Mouse (Mus musculus): ENCODE results near the gene Tmem129. TPM values are rescaled to one million over a fixed set of nuclear protein-coding genes. Genes with fewer than 3 reads are reported as not detected.

Gene Tmem129
- polyA plus RNA-seq, 1 experiment: 41.5 TPM

DNA sequence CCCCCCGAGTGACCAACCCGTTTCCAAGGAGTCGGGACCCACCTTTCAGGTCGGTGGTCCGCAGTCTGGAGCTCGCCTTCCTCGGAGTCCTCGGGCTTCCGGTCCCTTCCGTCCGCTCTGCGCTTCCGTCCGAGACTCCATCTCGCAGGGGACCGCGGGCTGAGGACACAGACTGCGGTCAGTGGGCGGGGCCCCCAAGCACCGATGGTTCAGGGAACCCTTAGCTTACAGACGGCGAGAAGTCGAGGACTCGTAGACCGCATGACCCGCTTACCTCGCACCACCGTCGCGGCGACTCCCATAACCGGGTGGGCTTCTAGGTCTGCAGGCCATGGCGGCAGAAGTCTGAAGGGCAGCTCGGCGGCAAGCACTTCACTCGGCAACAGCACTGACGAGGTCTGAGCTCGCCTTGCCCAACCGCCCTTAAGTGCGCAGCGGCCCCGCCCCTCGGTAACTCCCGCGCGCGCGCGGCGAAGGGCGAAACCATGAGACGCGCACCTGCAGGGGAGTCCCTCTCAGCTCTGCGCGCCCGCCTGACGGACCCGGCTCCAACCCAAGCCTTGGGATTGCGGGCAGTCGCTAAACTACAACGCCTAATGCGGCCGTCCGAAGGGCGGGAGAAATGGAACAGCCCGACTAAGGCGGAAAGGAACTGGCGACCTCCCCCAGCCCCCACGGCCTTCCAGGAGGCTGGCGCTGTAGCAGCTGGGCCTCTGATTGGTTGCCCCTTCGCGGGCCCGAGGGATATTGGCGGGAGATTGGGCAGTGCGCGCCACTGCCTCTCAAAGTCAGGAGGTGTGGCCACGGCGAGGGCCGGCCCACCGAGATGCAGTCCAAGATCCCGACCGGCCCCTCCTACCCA lies 6.1 kb downstream of the Tmem129 start, which contains the start of gene Slbp:
Slbp (minus strand) TSS at position 654 of the 862 bp plus-strand sequence.
- Histone ChIP-seq H3K4me3 (replicated peaks; ENCODE audit: extremely low read depth, low read depth, low read length) (peak within 1 kb of the TSS; percentile 93), H3K4me1 (ENCODE audit: control insufficient read depth, insufficient read depth, low read length) (peaks cover 14% of the 10 kb centered on the region)
- TF ChIP-seq CTCF (IDR thresholded peaks at IDR 0.05; ENCODE audit: insufficient read depth, low read length) (no peak), POLR2A (IDR thresholded peaks at IDR 0.05; ENCODE audit: borderline replicate concordance, extremely low read depth, low read depth, low read length) (peak; percentile 99)
- under 1% methylated on average over 82 of the region's 82 CpGs for WGBS
- peak; percentile 97 for DNase-seq

DNA sequence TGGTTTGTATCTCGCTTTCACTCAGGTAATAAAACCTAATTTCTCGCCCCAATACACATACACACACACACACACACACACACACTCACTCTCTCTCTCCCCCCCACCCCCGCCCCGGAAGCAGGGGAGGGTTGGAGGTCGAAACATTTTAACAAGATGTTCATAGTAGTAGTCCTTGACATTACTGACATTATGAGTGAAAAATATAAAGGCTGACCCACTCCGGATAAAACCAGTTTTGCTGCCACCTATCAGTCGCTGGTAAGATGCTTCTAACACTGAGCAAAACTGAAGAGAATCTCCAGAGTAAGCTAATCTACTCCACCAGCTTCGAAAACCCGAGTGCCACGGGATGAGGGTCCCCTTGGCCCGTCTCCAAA lies 6.7 kb downstream of the Tmem129 start:
- H3K4me3 ChIP-seq (replicated peaks; ENCODE audit: extremely low read depth, low read depth, low read length): peak overlapping the region; percentile 93
- DNase-seq: no peak
- peaks cover 9% of the 10 kb centered on the region for H3K4me1 ChIP-seq (ENCODE audit: control insufficient read depth, insufficient read depth, low read length)
- WGBS: 1% methylated on average over 11 of the region's 11 CpGs
- TF ChIP-seq POLR2A (IDR thresholded peaks at IDR 0.05; ENCODE audit: borderline replicate concordance, extremely low read depth, low read depth, low read length) (no peak), CTCF (IDR thresholded peaks at IDR 0.05; ENCODE audit: insufficient read depth, low read length) (no peak)

DNA sequence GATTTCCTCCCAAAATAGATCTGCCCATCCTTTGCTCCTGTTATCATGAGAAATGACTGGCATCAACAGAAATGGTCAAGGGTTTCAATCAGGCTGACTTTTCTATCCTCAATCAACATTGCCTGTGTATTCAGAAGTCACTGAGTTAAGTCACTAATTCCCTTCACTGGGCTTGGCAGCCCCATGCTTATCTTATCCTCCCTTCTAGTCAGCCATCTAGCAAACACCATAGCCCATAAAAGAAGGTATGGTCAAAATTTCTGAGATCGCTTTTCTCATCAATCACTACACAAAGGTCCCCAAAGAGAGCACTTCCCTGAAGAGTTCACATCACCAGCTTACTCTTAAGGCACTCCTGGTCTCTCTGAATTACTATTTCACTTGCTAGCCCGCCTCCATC lies 7.2 kb downstream of the Tmem129 start:
- H3K4me1 ChIP-seq (ENCODE audit: control insufficient read depth, insufficient read depth, low read length): peaks cover 9% of the 10 kb centered on the region
- 9% methylated on average over 2 of the region's 2 CpGs for WGBS
- H3K4me3 ChIP-seq (replicated peaks; ENCODE audit: extremely low read depth, low read depth, low read length): peak overlapping the region; percentile 93
- no peak for DNase-seq
- no peak for TF ChIP-seq CTCF (IDR thresholded peaks at IDR 0.05; ENCODE audit: insufficient read depth, low read length)
- no peak for TF ChIP-seq POLR2A (IDR thresholded peaks at IDR 0.05; ENCODE audit: borderline replicate concordance, extremely low read depth, low read depth, low read length)

DNA sequence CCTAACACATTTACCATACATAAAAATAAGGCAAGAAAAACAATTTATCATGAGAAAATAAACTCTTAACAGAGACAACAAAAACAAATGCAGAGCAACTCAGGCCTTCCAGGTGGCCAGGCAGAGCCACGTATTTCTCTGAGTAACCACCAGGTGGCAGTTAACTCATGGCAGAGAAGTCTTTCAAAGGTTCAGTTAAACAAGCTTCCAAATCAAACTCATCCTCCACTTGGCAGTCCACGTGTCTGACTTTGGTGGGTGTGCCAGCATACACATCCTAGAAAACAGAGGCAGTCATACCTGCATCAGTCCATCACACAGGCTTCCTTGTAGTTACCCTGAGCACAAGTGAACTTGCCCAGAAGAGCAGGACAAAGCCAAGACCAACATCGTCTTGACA lies 17.6 kb downstream of the Tmem129 start:
- peak; percentile 20 for DNase-seq
- WGBS: 28% methylated on average over 3 of the region's 3 CpGs
- TF ChIP-seq POLR2A (IDR thresholded peaks at IDR 0.05; ENCODE audit: borderline replicate concordance, extremely low read depth, low read depth, low read length) (no peak), CTCF (IDR thresholded peaks at IDR 0.05; ENCODE audit: insufficient read depth, low read length) (peak; percentile 65)
- Histone ChIP-seq H3K4me3 (replicated peaks; ENCODE audit: extremely low read depth, low read depth, low read length) (no peak overlapping the region), H3K4me1 (ENCODE audit: control insufficient read depth, insufficient read depth, low read length) (no peaks in the 10 kb centered on the region; the same call in 1 of the 2 replicates)

DNA sequence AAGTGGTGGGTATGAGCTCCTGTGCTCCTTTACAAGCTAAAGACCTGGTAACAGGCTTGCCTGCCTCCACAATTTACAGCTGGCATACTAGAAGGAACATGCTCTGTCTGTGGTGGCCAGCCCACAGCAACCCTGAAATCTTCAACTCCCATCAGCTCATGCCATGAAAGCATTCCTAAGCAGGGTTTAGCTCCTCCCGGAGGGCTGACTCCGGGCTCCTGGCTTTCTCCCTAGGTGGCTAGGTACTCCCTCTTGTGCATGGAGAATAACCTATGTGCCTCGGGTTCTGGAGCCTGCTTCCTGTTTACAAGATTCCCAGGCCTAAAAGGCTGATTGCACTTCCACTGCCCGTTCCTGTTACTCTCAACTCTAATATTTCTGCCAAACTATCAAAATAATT lies 19.4 kb downstream of the Tmem129 start:
- H3K4me3 ChIP-seq (replicated peaks; ENCODE audit: extremely low read depth, low read depth, low read length): no peak overlapping the region
- TF ChIP-seq POLR2A (IDR thresholded peaks at IDR 0.05; ENCODE audit: borderline replicate concordance, extremely low read depth, low read depth, low read length): no peak
- no peak for TF ChIP-seq CTCF (IDR thresholded peaks at IDR 0.05; ENCODE audit: insufficient read depth, low read length)
- no peak for DNase-seq
- WGBS: 38% methylated on average over 4 of the region's 4 CpGs
- H3K4me1 ChIP-seq (ENCODE audit: control insufficient read depth, insufficient read depth, low read length): no peaks in the 10 kb centered on the region; the same call in 1 of the 2 replicates

DNA sequence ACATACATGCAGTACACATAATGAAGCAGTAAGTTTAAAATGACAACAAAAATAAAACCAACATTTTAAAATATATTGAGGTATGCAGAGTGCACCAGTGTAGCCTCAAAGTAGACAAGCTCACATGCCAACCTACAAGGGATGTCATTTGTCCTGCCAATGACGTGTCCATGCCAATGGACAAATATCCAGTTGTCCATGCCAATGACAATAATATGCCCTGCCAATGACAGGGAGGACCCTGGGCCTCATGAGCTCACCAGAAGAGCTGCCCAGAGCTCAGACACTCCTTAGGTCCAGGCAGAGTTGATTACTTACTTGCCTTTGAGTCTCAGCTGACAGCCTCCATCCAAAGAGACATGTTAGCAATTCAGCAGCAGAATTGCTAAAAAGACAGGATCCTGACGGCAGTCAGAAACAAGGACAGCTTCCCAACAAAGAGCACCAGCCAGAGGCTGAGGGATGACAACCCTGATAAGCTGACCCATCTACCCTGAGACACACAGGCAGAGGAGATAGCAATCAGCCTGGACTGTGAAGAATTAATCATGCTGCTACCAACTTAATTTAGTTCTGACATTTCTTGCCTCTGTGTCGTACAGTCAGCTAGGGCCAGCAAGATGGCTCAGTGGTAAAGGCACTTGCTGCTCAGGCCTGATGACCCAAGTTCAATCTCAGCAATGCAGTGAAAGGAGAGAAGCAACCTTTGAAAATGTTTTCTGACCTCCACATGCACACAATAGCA lies 20.4 kb downstream of the Tmem129 start:
- TF ChIP-seq CTCF (IDR thresholded peaks at IDR 0.05; ENCODE audit: insufficient read depth, low read length) (no peak), POLR2A (IDR thresholded peaks at IDR 0.05; ENCODE audit: borderline replicate concordance, extremely low read depth, low read depth, low read length) (no peak)
- WGBS: 75% methylated on average over 3 of the region's 3 CpGs
- DNase-seq: no peak

DNA sequence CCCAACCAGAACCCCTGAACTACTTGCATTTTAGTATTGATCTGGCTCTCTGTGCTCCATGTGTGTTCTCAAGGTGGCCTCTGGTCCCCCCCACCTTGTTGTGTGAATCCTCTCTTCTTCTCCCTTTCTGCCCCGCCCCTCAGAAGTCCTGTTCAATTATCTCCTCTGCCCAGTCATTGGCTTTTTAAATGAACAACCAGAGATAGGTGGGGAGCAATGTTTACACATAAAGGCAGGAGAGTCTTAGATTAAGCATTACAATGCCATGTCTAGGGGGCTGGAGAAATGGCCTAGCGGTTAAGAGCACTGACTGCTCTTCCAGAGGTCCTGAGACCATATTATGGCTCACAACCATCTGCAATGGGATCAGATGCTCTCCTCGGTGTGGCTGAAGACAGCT lies 22.9 kb downstream of the Tmem129 start:
- DNase-seq: no peak
- 88% methylated on average over 3 of the region's 3 CpGs for WGBS
- no peak overlapping the region for H3K4me3 ChIP-seq (replicated peaks; ENCODE audit: extremely low read depth, low read depth, low read length)
- TF ChIP-seq POLR2A (IDR thresholded peaks at IDR 0.05; ENCODE audit: borderline replicate concordance, extremely low read depth, low read depth, low read length): no peak
- no peak for TF ChIP-seq CTCF (IDR thresholded peaks at IDR 0.05; ENCODE audit: insufficient read depth, low read length)
- H3K4me1 ChIP-seq (ENCODE audit: control insufficient read depth, insufficient read depth, low read length): no peaks in the 10 kb centered on the region

More for the DNA sequence above, 20.4 kb downstream of the Tmem129 start:
- Histone ChIP-seq H3K4me1 (ENCODE audit: control insufficient read depth, insufficient read depth, low read length) (no peaks in the 10 kb centered on the region; the same call in 1 of the 2 replicates), H3K4me3 (replicated peaks; ENCODE audit: extremely low read depth, low read depth, low read length) (no peak overlapping the region)

DNA sequence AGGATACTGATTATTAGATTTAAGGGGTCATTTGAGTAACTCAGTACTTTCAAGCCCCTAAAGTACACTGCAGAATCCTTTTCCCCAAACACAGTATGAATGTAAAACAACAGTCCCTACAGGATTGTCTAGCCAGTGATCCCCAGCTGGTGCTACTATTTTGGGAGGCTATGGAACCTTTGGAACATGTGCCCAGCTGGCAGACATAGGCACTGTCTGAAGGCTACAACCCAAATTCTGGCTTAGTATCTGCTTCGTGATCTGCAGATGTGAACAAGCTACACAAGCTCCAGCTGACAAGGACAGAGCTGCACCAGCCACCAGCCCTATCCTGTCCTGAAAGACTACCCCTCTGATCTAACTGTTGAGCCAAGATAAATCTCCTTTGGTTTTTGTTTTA lies 25.7 kb downstream of the Tmem129 start:
- Histone ChIP-seq H3K4me3 (replicated peaks; ENCODE audit: extremely low read depth, low read depth, low read length) (no peak overlapping the region), H3K4me1 (ENCODE audit: control insufficient read depth, insufficient read depth, low read length) (peaks cover 8% of the 10 kb centered on the region)
- WGBS: 74% methylated on average over 1 of the region's 1 CpGs
- no peak for TF ChIP-seq POLR2A (IDR thresholded peaks at IDR 0.05; ENCODE audit: borderline replicate concordance, extremely low read depth, low read depth, low read length)
- TF ChIP-seq CTCF (IDR thresholded peaks at IDR 0.05; ENCODE audit: insufficient read depth, low read length): no peak
- no peak for DNase-seq

DNA sequence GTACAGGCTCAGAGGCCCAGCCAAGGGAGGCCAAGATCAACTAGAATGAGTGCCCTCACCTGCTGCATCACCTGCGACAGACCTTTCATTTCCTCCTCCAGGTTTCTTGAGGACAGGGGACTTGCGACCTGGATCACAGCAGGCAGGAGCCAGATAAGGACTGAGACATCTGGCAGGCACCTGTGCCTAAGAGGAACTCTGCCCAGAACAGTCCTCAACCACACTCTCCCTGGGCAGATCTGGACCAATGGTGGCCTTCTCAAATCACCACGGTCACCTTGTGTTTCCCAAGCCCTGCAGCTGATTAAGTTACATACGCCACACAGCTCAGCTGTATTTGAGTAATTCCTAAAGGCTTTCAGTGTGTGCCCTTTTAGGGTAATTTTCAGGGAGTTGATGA lies 27.6 kb downstream of the Tmem129 start:
- TF ChIP-seq CTCF (IDR thresholded peaks at IDR 0.05; ENCODE audit: insufficient read depth, low read length): no peak
- TF ChIP-seq POLR2A (IDR thresholded peaks at IDR 0.05; ENCODE audit: borderline replicate concordance, extremely low read depth, low read depth, low read length): no peak
- DNase-seq: no peak
- H3K4me1 ChIP-seq (ENCODE audit: control insufficient read depth, insufficient read depth, low read length): peaks cover 8% of the 10 kb centered on the region
- H3K4me3 ChIP-seq (replicated peaks; ENCODE audit: extremely low read depth, low read depth, low read length): no peak overlapping the region
- 52% methylated on average over 4 of the region's 4 CpGs for WGBS
